Comparison of ENCODE assay signal across 12 mouse cellular contexts in the genomic region with DNA sequence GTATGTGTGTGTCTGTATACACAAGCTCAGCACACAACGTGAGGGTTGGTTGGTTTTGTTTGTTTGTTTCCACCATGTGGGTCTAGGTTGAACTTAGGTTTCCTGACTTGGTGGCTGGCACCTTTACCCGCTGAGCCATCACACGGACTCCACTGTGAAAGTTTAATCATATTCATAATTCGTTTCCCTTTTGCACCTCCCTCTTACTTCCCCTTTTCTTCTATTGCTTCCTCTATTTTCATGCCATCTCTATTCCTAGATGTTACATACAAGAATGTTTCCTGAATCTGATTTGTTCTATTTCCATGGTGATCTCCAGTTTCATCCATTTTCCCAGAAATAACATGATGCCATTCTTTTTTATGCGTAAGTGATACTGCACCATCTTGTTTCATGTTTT. TPM values are rescaled to one million over a fixed set of nuclear protein-coding genes. Genes with fewer than 3 reads are reported as not detected.
"Had no signal": no experiment of that assay in that cellular context is flagged by ENCODE, and none has a peak within 500 bp of the region (broad histone marks: within the 10 kb centered on the region; RNA-seq: fewer than 3 reads in every experiment).

No protein-coding gene starts in this region.

- DNase-seq: kidney, postnatal 36 days; layer of hippocampus, adult 9-11 months; layer of hippocampus, postnatal 36 days; lung, embryonic 14.5 days; lung, postnatal 10 days; lung, postnatal 4 days; thymus, adult 2 months; thymus, postnatal 25 days had no signal

- ATAC-seq: liver, embryonic 12.5 days; midbrain, embryonic 16.5 days had no signal

RNA-seq across cellular contexts. Expression of a gene that starts 46.2 kb away (rescaled TPM):
- total RNA-seq: megakaryocyte-erythroid progenitor cell, adult 5-6 weeks; neutrophil, adult 5-6 weeks had no signal
